In the genomic region with DNA sequence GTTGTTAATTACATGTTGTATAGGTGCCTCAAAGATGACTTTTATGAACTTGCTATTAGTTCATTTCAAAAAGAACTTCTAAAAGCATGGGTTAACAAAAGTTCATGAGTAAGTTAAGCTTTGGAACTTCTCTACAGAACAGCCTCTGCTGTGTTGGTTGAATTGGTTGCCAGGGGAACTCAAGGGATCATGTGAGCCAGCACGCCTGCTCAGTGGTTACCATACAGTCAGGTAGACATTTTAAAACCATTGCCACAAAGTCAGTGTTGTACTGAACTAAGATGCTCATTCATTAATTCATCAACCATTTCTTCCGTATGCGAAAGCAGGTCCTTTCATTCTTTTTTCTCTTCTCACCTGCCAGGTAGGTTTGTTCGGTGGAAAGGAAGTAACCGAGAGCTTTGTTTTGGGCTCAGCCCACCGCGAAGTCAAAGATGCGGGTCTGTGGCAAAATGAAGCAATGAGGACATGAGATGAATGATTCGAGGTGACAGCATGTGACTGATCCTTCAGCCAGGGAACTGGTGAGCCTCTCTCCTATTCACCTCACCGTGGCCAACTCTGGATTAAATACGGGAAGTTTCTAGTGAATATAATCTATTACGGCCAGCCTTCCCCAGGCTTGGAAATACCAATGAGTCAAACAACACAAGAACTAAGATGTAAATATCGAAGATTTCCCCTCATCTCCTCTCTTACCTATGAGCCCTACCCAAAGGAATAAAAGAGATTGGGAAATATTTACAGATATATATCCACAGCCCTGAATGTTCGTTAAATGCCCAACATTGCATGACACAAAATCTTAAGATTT, we compare ENCODE assay signal across 13 mouse cellular contexts.
DNase-seq lines count a peak whose midpoint lies in the region; ATAC-seq and TF ChIP-seq lines count a peak whose summit lies in the region.
"Had no signal": no experiment of that assay in that cellular context is flagged by ENCODE, and none has a peak within 500 bp of the region (broad histone marks: within the 10 kb centered on the region; RNA-seq: fewer than 3 reads in every experiment).

No protein-coding gene starts in this region.

- H3K4me3 ChIP-seq in midbrain, postnatal 0 days (ENCODE audit: low read depth, low read length), result peak overlapping the region; percentile 27
- H3K4me3 ChIP-seq: layer of hippocampus, adult 2 months; limb, embryonic 10.5 days had no signal

- ATAC-seq in cerebellum, adult (ENCODE audit: insufficient number of reproducible peaks, low FRiP score, low TSS enrichment), result 0 out of 2 replicates have a peak, but pooled peaks have one; percentile 26
- 0 out of 2 replicates have a peak, but pooled peaks have one; percentile 39 for ATAC-seq in megakaryocyte, adult 5-6 weeks (ENCODE audit: poor library complexity, severe bottlenecking)
- ATAC-seq in midbrain, postnatal 0 days (ENCODE audit: low FRiP score), result peak; percentile 85
- ATAC-seq: liver, postnatal 0 days had no signal

- no peaks in the 10 kb centered on the region for H3K36me3 ChIP-seq in midbrain, postnatal 0 days (ENCODE audit: insufficient read depth, low read length)
- H3K36me3 ChIP-seq: limb, embryonic 10.5 days had no signal

- H3K27ac ChIP-seq in midbrain, postnatal 0 days (ENCODE audit: low read depth, low read length), result no peak overlapping the region
- H3K27ac ChIP-seq: layer of hippocampus, adult 2 months; limb, embryonic 10.5 days had no signal

- 36% methylated on average over 14 of the region's 14 CpGs for WGBS in midbrain, postnatal 0 days

- no peak for DNase-seq in cerebellum, adult 11-12 months
- peak; percentile 31 for DNase-seq in Muller cell, postnatal 12 days (ENCODE audit: inconsistent ontology term)
- DNase-seq in midbrain, postnatal 0 days (ENCODE audit: low spot score), result peak; percentile 12
- no peak for DNase-seq in urinary bladder, postnatal 25 days (ENCODE audit: low spot score)
- DNase-seq in thymus, postnatal 36 days, result no peak
- no peak for DNase-seq in ovary, postnatal 36 days (ENCODE audit: low spot score)
- DNase-seq: kidney, adult 18-20 months had no signal

- H3K4me1 ChIP-seq in midbrain, postnatal 0 days (ENCODE audit: insufficient read depth, low read length), result no peaks in the 10 kb centered on the region
- H3K4me1 ChIP-seq: limb, embryonic 10.5 days had no signal

- peak overlapping the region; percentile 47 for H3K4me2 ChIP-seq in midbrain, postnatal 0 days (ENCODE audit: low read depth, low read length, poor library complexity, severe bottlenecking)
- H3K4me2 ChIP-seq: heart, embryonic 11.5 days had no signal

- 0 out of 2 replicates have a peak overlapping the region, but pooled peaks have one; percentile 19 for H3K9ac ChIP-seq in midbrain, postnatal 0 days (replicated peaks; ENCODE audit: low read length, poor library complexity, severe bottlenecking)
- H3K9ac ChIP-seq: liver, postnatal 0 days had no signal

- H3K27me3 ChIP-seq in midbrain, postnatal 0 days (ENCODE audit: insufficient read depth, low read length), result no peaks in the 10 kb centered on the region

- TF ChIP-seq CTCF in midbrain, postnatal 0 days (IDR thresholded peaks at IDR 0.05), result no peak

- H3K9me3 ChIP-seq in midbrain, postnatal 0 days (ENCODE audit: low read length), result no peaks in the 10 kb centered on the region
- H3K9me3 ChIP-seq: limb, embryonic 10.5 days had no signal

Comparison
In these comparisons a context has a peak if more than half of its experiments do, and no peak if none do; other contexts are left out.
1. ATAC-seq: peak in every context shown above with its lines; median percentile 85 in midbrain, postnatal 0 days; 39 in megakaryocyte, adult 5-6 weeks; 26 in cerebellum, adult.
2. DNase-seq: peak in Muller cell, postnatal 12 days (single experiment) and midbrain, postnatal 0 days (single experiment); none in cerebellum, adult 11-12 months (single experiment), urinary bladder, postnatal 25 days (single experiment), thymus, postnatal 36 days (0 of 2) and ovary, postnatal 36 days (single experiment).